Mouse (Mus musculus): Measurements from ENCODE around the gene Extl1. TPM values are rescaled to one million over a fixed set of nuclear protein-coding genes. Genes with fewer than 3 reads are reported as not detected.

Extl1 gene
- total RNA-seq, 2 experiments from 2014 or later, result 41.8 to 45.5 TPM

- no peak for DNase-seq
Observed at GRCm38 (mm10) chr4:134388397-134388796, 4.7 kb upstream of the Extl1 start.

- no peak for DNase-seq
Observed at GRCm38 (mm10) chr4:134387268-134387667, 3.6 kb upstream of the Extl1 start.

GRCm38 (mm10) chr4:134379510-134379909, 4.1 kb downstream of the Extl1 start:
- DNase-seq, result no peak

DNA sequence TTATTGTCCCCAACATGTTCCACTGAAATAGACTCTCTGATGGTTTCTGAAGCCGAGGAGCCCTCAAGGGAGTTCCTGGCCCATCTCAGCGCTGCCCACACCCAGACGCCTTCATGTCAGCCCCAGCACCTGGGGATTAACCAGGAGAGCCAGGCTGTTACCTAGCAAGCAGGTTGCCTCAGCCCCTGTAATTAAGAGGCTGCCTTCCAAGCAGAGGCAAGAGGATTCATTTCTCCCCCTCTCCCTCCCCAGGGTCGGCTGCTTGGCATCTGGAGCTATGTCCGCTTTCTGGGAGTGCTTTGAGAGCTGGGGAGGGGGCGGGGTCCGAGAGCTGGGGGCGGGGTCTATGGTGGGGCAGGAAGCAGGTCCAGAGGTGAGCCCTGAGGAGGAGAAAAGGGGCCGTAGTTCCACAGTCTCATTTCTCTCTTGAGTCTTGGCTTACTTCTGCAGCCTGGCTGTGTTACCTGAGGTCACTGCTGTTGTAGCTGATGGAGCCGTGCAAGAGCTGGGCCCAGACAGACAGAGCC, 5.5 kb downstream of the Extl1 start:
- no peak for DNase-seq

GRCm38 (mm10) chr4:134374306-134374705, 9.3 kb downstream of the Extl1 start:
- no peak for DNase-seq

GRCm38 (mm10) chr4:134373295-134373694, 10.4 kb downstream of the Extl1 start:
- no peak for DNase-seq

- peak; percentile 80 to 84 for DNase-seq
Observed at GRCm38 (mm10) chr4:134372294-134372747, 11.3 kb downstream of the Extl1 start.

- peak in 1 of 2 experiments; percentile 41 for DNase-seq
Observed at GRCm38 (mm10) chr4:134371316-134371855, 12.3 kb downstream of the Extl1 start.

- DNase-seq, result peak; percentile 65 to 67
Observed at GRCm38 (mm10) chr4:134370649-134371221, 12.9 kb downstream of the Extl1 start.

DNA sequence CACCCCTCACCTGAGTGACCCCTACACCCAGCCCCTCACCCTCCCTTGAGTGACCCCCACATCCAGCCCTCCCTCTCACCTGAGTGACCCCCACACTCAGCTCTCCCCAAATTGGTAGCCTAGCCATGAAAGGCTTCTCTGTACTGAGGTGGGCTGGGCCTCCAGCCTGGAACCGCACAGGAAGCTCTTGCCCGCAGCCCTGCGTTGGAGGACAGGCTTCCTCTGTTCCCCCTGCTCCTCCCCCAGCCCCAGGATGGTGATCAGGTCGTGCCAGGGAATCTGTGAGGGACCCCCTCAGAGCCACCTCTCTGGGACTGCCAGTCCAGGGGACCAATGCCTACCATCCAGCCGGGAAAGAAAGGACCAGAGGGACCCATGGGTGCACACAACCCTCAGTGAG, 18.4 kb downstream of the Extl1 start:
- DNase-seq, result no peak

- no peak for DNase-seq
Observed at GRCm38 (mm10) chr4:134362586-134362985, 21.1 kb downstream of the Extl1 start.

DNA sequence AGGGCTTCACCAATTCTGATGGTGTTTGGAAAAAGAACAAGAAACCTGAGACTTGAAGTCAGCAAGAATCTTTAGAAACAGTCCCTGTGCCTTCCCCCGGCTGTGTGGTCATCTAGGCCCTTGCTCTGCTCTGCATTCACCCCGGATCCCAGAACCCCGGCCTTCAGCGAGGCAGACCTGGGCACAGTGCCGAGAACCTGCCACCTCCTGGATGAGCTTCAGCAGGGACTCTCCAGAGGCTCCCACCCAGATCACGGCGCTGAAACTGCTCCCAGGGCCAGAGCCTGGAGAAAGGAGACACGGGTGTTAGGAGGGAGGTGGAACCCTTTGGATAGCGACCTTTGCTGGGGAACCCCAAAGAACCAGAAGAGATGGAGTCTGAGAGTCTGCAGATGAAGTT, 21.5 kb downstream of the Extl1 start:
- no peak for DNase-seq

GRCm38 (mm10) chr4:134361215-134361614, 22.4 kb downstream of the Extl1 start:
- no peak for DNase-seq

DNA sequence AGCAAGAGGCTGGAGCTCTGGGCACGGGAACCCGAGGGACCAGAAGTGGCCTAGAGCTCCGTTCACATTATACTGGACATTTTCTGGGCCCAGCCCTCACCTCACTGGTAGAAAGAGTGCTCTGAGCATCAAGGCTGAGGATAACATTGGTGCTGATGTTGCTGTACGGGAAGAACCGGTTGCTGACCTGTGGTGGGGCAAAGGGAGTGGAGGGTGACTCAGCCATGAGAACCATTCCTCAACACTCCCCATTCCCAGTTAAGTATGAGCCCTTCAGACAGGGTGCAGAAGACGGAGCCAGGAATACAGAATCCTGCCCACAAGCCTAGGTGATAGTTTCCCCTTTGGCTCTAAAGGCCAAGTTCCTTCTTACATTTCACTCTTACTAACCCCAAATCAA, 24.0 kb downstream of the Extl1 start:
- DNase-seq, result no peak

DNA sequence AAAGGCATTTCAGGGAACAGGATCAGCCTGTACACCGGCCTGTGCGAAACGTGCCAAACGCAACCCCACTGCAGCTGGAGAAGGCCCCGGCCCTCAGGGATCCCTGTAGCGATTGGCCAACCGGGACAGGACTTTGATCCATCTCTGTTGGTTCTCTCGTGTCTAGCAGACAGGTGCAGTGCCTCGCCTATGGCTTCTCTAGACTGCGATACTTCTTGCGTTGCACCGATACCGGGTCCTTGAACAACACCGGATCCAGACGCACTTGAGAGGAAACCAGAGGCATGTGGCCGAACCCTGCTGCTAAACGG, 26.2 kb downstream of the Extl1 start:
- DNase-seq, result no peak

DNA sequence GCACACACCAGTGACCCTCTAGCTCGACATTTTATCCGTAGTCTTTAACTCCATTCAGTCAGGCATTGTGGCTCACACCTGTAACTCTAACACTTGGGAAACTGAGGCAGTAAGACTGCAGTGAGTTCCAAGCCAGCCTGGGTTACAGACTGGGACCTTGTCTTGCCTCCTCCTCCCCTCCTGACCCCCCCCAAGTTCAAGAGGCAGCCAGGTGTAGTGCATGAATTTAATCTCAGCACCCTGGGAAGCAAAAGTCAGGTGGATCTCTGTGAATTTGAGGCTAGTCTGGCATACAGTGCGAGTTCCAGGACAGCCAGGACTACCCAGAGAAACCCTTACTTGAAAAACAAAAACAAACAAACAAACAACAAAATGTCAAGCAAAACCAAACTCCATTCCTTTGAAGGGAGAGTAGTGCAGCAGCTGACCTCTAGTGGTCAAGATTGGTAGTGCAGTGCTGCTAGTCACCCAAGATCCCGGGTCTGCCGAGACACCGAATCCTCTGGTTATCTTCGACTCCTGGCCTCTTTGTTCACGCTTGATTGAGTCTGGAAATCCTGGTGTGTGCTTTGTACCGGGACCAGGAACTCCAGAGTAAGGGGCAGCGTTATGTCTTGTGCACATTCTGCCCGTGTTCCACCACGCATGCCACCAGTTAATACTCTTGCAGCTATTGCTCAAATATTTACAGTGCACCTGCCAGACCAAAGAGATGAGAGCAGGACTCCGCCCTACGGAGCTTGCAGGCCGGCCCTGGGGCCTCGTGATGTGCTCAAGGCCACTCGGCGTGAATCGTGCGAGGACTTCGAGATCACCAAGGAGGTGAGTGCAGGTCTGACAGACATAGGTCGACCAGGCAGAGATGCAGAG, 26.8 kb downstream of the Extl1 start:
- peak; percentile 59 to 73 for DNase-seq

GRCm38 (mm10) chr4:134355841-134356452, 27.7 kb downstream of the Extl1 start:
- no peak for DNase-seq

DNA sequence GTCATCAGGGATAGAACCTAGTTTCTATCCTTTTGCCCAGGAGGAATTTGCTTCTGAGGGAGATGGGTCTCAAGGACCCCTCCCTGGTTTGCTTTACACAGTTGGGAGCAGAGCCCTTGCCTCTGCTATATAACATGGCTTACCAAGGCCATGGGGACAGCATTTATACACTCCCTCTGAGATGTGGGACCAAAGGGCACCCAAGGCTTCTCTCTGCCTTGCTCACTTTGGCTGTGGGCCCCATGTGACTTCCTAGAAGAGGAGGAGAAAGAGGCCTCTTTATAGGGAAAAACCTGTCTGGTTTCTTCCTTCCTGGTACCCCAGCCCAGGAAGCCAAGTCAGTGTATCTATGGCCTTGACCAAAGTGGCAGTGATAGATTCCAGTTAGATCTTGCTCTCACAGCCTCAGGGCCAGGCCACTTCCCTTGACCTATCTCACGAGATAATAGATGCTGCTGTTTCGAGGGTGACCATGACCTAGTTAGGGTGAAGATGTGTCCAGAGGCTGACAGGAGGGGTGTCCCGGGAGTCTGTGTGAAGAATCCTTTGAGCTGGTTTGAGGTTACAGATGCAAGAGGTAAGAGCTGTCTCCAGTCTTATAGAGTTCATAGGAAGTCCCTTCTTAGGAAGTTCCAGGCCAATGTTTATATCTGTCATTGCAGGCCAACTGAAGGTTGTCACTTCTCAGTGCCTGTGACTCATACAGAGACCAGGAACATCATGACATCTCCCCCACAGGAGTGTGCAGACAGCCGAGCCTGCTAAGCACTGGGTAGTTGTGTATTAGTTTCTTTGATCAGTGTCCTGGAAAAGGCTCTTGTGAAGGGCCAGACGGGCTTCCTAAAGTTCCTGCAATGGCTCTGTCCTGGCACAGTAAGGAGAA, 29.9 kb downstream of the Extl1 start:
- no peak for DNase-seq

GRCm38 (mm10) chr4:134352929-134353328, 30.7 kb downstream of the Extl1 start:
- DNase-seq, result no peak

GRCm38 (mm10) chr4:134352261-134352707, 31.4 kb downstream of the Extl1 start:
- DNase-seq, result no peak

DNA sequence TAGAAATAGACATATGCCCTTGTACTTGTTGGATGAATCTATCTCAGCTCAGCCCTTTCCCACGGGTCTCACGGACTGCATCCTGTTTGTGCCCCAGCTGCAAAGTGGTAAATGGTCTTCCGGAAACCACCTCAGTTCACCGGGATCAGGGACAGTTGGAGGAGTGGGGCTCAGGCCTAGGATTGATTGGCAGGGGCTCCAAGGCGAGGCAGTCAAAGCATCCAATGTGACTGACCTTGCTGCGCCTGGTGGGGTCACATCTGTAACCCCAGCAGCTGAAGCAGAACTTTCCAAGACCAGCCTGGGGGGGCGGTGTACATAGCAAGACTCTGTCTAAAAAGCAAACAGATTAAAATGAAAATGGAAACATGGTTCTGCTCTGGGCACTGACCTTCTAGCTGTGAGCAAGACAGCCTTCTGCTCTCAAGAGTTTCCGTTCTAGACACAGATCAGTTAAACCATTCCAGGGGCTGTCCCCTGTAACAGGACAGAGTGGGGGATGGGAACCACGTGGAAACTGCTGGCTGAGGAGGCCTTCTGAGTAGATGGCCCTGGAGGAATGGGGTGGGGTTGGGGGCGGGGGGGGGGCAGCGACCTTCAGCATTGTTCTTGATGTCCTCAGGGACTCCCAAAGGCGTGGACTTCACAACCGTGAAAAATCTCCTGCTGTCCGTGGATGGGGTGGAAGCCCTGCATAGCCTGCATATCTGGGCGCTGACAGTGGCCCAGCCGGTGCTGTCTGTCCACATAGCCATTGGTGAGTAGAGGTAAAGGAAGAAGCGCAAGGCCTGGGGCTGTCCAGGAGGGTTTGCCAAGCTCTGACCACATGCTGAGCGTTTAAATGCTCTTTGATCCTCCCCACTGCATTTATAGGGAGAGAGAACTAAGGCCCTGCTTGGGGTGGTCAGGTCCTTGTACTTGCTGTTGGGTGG, 32.1 kb downstream of the Extl1 start:
- no peak for DNase-seq
